Mouse (Mus musculus) cerebellum, adult 9-11 months (tissue): ENCODE measurements at regions not wholly inside any gene's neighbourhood (a gene's known extent, or its start where the extent isn't known, plus 50 kb on each side); places are given as distances from the start of the nearest gene placed in this dataset.
A peak's percentile ranks its signal among the peaks of the same experiment; 100 is the strongest.

Experiments used
- DNase-seq: peaks from one replicate; pipeline ENCODE4 v3.0.0; 2022

- DNase-seq, result no peak
These were observed 86.1 kb upstream of the Kif2a start for GRCm38 (mm10) chr13:107108045-107108444.

- DNase-seq, result no peak
These were observed 85.6 kb upstream of the Kif2a start for GRCm38 (mm10) chr13:107107572-107107971.

- DNase-seq, result peak; percentile 14
These were observed 83.6 kb upstream of the Kif2a start for GRCm38 (mm10) chr13:107105510-107105909.

- peak; percentile 36 for DNase-seq
These were observed 79.7 kb upstream of the Kif2a start for GRCm38 (mm10) chr13:107101598-107101997.

GRCm38 (mm10) chr13:107100852-107101325 lies 79.0 kb upstream of the Kif2a start:
- no peak for DNase-seq

- DNase-seq, result no peak
These were observed 78.2 kb upstream of the Kif2a start for GRCm38 (mm10) chr13:107100116-107100515.

GRCm38 (mm10) chr13:107097005-107097404 lies 75.1 kb upstream of the Kif2a start:
- no peak for DNase-seq

- DNase-seq, result no peak
These were observed 73.2 kb upstream of the Kif2a start for GRCm38 (mm10) chr13:107094976-107095716.

GRCm38 (mm10) chr13:107094487-107094886 lies 72.6 kb upstream of the Kif2a start:
- DNase-seq, result no peak

- DNase-seq, result no peak
These were observed 71.8 kb upstream of the Kif2a start for GRCm38 (mm10) chr13:107093683-107094082.

- no peak for DNase-seq
These were observed 66.3 kb upstream of the Kif2a start for GRCm38 (mm10) chr13:107088198-107088597.

- no peak for DNase-seq
These were observed 65.4 kb upstream of the Kif2a start for GRCm38 (mm10) chr13:107087355-107087754.

- DNase-seq, result no peak
These were observed 56.2 kb upstream of the Kif2a start for GRCm38 (mm10) chr13:107078085-107078484.

- DNase-seq, result no peak
These were observed 53.0 kb upstream of the Kif2a start for GRCm38 (mm10) chr13:107074917-107075316.

GRCm38 (mm10) chr13:107073039-107073620 lies 51.2 kb upstream of the Kif2a start:
- DNase-seq, result peak; percentile 5

GRCm38 (mm10) chr13:107072345-107073038 lies 50.6 kb upstream of the Kif2a start:
- no peak for DNase-seq
